Mouse (Mus musculus) lung, postnatal 0 days (tissue): ENCODE data around the gene Sorcs3.

Experiments
- CTCF ChIP-seq: IDR thresholded peaks from 2 replicates; pipeline ENCODE4 v1.5.1; 2016; ENCODE audit warnings: antibody characterized with exemption, mild to moderate bottlenecking
- EP300 ChIP-seq: IDR thresholded peaks from 2 replicates; pipeline ENCODE4 v1.6.1; 2016; ENCODE audit warnings: antibody characterized with exemption, mild to moderate bottlenecking, control low read depth

- TF ChIP-seq EP300 (no peak), CTCF (no peak)
Measured at GRCm38 (mm10) chr19:48616951-48617350, 411.1 kb downstream of the Sorcs3 start.
